Mouse (Mus musculus) limb, embryonic 15.5 days (tissue): ENCODE results near the gene Atrnl1. TPM values are rescaled to one million over a fixed set of nuclear protein-coding genes. Genes with fewer than 3 reads are reported as not detected.

Source experiments
- ATAC-seq: fragments of 200-750 bp; cut with Nextera tagmentation; 2 replicates; pipeline ENCODE4 v1.8.0; 2017; ENCODE audit warnings: low read depth, moderate TSS enrichment; ENCODE audit not compliant: insufficient number of reproducible peaks, low FRiP score, low TSS enrichment
- H3K27ac ChIP-seq: fragments of 300-500 bp; sonication (generic); 2 replicates; pipeline ENCODE4 v1.5.1; 2015; ENCODE audit warnings: moderate library complexity, mild to moderate bottlenecking, inconsistent platforms
- H3K27me3 ChIP-seq: fragments of 300-500 bp; sonication (generic); 2 replicates; pipeline ENCODE4 v1.6.1; 2015; ENCODE audit warnings: inconsistent platforms
- H3K36me3 ChIP-seq: fragments of 300-500 bp; sonication (generic); 2 replicates; pipeline ENCODE4 v1.6.1; 2015; ENCODE audit warnings: inconsistent platforms
- H3K4me1 ChIP-seq: fragments of 300-500 bp; sonication (generic); 2 replicates; pipeline ENCODE4 v1.6.1; 2015; ENCODE audit warnings: inconsistent platforms
- H3K4me2 ChIP-seq: fragments of 300-500 bp; sonication (generic); 2 replicates; pipeline ENCODE4 v1.6.1; 2015; ENCODE audit warnings: mild to moderate bottlenecking, inconsistent platforms
- H3K4me3 ChIP-seq: fragments of 300-500 bp; sonication (generic); 2 replicates; pipeline ENCODE4 v1.5.1; 2015; ENCODE audit warnings: mild to moderate bottlenecking, inconsistent platforms
- H3K9ac ChIP-seq: fragments of 300-500 bp; sonication (generic); 2 replicates; pipeline ENCODE4 v1.6.1; 2015; ENCODE audit warnings: inconsistent platforms
- H3K9me3 ChIP-seq: fragments of 300-500 bp; sonication (generic); 2 replicates; pipeline ENCODE4 v1.6.1; 2016; ENCODE audit warnings: inconsistent platforms
- WGBS: fragments of 180-500 bp; shearing (Covaris S2); methylation state at CpG from one replicate; pipeline ENCODE4 v1.1.7; 2015; 5-methylcytosine and 5-hydroxymethylcytosine counted together
- polyA plus RNA-seq: library from polyadenylated mRNA; unstranded; fragments of >200 nt; fragmentation: Nextera tagmentation; extraction: Ambion mirVana; gene quantifications from 2 replicates; pipeline ENCODE4 v1.2.1, GENCODE M21; 2015

The Atrnl1 gene
- polyA plus RNA-seq: 4.9 and 7.7 TPM in 2 replicates

GRCm38 (mm10) chr19:57610476-57611261 lies at the start of gene Atrnl1:
Gene Atrnl1 (plus strand): TSS chr19:57611034.
- WGBS: under 1% methylated on average over 43 of the region's 103 CpGs
- H3K9ac ChIP-seq: peak within 1 kb of the TSS; percentile 56
- ATAC-seq: peak; percentile 90

DNA sequence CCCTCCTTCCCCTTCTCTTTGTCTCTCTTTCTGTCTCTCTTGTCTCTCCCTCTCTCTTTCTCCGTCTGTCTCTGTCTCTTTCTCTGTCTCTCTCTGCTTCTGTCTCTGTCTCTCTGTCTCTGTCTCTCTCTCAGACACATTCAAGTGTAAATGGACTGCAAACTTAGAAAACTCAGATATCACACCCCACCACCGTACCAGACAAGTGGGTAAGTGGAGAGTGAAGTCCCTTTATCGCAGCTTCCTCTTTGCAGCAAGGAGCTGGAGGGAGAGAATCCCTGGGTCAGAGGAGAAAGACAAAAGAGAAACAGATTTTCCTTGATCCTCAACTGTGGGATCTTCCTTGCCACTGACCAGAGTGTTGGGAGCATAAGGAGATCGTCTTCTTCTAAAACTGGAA lies 49.3 kb upstream of the Atrnl1 start:
- Histone ChIP-seq H3K27me3 (no peaks in the 10 kb centered on the region), H3K4me1 (no peaks in the 10 kb centered on the region), H3K4me3 (no peak overlapping the region), H3K36me3 (no peaks in the 10 kb centered on the region), H3K9me3 (no peaks in the 10 kb centered on the region), H3K4me2 (no peak overlapping the region), H3K9ac (no peak overlapping the region), H3K27ac (no peak overlapping the region)
- whole genome bisulfite sequencing: 80% methylated on average over 4 of the region's 4 CpGs
- no peak for ATAC-seq

More at GRCm38 (mm10) chr19:57610476-57611261, at the start of gene Atrnl1:
- Histone ChIP-seq H3K4me3 (peak within 1 kb of the TSS; percentile 96), H3K9me3 (no peaks in the 10 kb centered on the region), H3K36me3 (no peaks in the 10 kb centered on the region), H3K27me3 (no peaks in the 10 kb centered on the region), H3K27ac (peak within 1 kb of the TSS; percentile 99), H3K4me1 (peaks cover 10% of the 10 kb centered on the region), H3K4me2 (peak within 1 kb of the TSS; percentile 82)

GRCm38 (mm10) chr19:57569040-57569439 lies 41.8 kb upstream of the Atrnl1 start:
- no peak overlapping the region for H3K4me3 ChIP-seq
- no peak overlapping the region for H3K4me2 ChIP-seq
- peaks cover 3% of the 10 kb centered on the region; the same call in 1 of the 2 replicates for H3K4me1 ChIP-seq
- H3K9me3 ChIP-seq: no peaks in the 10 kb centered on the region
- H3K27ac ChIP-seq: no peak overlapping the region
- H3K36me3 ChIP-seq: no peaks in the 10 kb centered on the region
- 63% methylated on average over 6 of the region's 6 CpGs for WGBS
- H3K27me3 ChIP-seq: no peaks in the 10 kb centered on the region
- ATAC-seq: no peak
- H3K9ac ChIP-seq: no peak overlapping the region

DNA sequence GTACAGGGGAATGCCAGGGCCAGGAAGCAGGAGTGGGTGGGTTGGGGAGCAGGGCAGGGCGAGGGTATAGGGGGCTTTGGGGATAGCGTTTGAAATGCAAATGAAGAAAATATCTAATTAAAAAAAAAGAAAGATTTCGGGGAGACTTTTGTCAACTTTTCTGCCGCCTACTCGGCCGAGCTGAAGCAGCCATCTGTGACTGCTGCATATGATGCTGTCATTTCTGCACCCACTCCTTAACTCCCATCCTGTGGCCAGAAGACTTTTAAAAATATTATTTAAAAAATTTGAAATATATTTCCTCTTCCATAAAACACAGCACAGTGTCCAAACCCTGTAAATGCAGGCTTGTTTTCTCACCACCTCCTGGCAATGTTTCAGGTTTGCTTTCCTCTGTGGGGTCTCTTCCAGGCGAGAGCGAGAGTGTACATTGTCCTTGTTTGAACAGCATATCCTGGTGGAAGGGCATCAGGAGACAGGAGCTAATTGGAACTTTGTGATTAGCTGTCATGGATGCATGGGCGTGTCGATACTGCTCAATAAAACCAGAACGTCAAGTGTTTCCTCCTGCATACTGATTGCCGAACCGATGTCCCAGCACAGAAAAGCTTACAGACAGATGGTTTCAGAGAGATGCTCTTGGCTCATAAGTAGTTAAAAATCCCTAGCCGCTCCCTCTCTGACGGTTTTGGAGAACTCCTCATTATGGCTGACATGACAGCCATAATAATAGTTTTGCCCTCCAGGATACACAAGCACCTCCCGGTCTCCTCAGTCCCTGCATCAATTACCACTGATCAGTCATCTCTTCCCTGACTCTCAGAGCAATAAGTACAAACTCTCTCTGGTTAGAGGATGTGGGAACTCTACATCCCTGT lies 38.2 kb upstream of the Atrnl1 start:
- no peaks in the 10 kb centered on the region for H3K9me3 ChIP-seq
- ATAC-seq: no peak
- no peaks in the 10 kb centered on the region for H3K27me3 ChIP-seq
- no peak overlapping the region for H3K4me2 ChIP-seq
- no peak overlapping the region for H3K4me3 ChIP-seq
- peaks cover 3% of the 10 kb centered on the region; the same call in 1 of the 2 replicates for H3K4me1 ChIP-seq
- H3K9ac ChIP-seq: no peak overlapping the region
- whole genome bisulfite sequencing: 67% methylated on average over 16 of the region's 16 CpGs
- no peak overlapping the region for H3K27ac ChIP-seq
- H3K36me3 ChIP-seq: no peaks in the 10 kb centered on the region

GRCm38 (mm10) chr19:57573470-57573869 lies 37.4 kb upstream of the Atrnl1 start:
- Histone ChIP-seq H3K4me1 (peaks cover 3% of the 10 kb centered on the region; the same call in 1 of the 2 replicates), H3K4me2 (no peak overlapping the region), H3K9me3 (no peaks in the 10 kb centered on the region), H3K9ac (no peak overlapping the region), H3K27ac (no peak overlapping the region), H3K36me3 (no peaks in the 10 kb centered on the region), H3K27me3 (no peaks in the 10 kb centered on the region), H3K4me3 (no peak overlapping the region)
- ATAC-seq: no peak

- Histone ChIP-seq H3K27ac (no peak overlapping the region), H3K27me3 (no peaks in the 10 kb centered on the region), H3K36me3 (no peaks in the 10 kb centered on the region), H3K4me3 (no peak overlapping the region), H3K4me2 (no peak overlapping the region), H3K9me3 (no peaks in the 10 kb centered on the region), H3K9ac (no peak overlapping the region), H3K4me1 (peaks cover 3% of the 10 kb centered on the region; the same call in 1 of the 2 replicates)
- 67% methylated on average over 7 of the region's 7 CpGs for WGBS
- no peak for ATAC-seq
Observed at GRCm38 (mm10) chr19:57575027-57575426, 35.8 kb upstream of the Atrnl1 start.

- ATAC-seq: no peak
- H3K36me3 ChIP-seq: no peaks in the 10 kb centered on the region
- WGBS: 42% methylated on average over 5 of the region's 5 CpGs
Observed at GRCm38 (mm10) chr19:57576836-57577235, 34.0 kb upstream of the Atrnl1 start.

DNA sequence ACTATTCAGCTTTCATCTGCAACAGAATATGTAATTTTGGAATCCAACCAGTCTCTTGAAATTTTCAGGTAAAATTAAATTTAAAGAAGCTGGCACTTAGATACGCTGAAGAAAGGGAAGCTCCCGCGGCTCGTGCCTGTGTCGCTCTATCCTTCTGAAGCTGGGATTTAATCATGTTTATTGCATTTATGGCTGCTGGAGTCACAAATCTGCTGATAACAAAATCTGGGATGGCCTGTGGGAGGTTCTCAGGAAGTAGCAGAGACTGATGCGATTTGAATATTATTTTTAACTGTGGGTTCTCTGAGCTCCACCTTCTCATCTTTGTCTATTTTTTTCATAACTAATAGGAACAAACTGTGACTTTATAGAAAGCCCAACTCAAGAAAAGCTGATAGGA lies 33.6 kb upstream of the Atrnl1 start:
- no peak overlapping the region for H3K4me3 ChIP-seq
- no peak for ATAC-seq
- H3K4me1 ChIP-seq: peaks cover 6% of the 10 kb centered on the region; the same call in 1 of the 2 replicates
- H3K9me3 ChIP-seq: no peaks in the 10 kb centered on the region
- WGBS: 78% methylated on average over 6 of the region's 6 CpGs
- H3K36me3 ChIP-seq: no peaks in the 10 kb centered on the region
- H3K4me2 ChIP-seq: no peak overlapping the region
- H3K27ac ChIP-seq: no peak overlapping the region
- H3K27me3 ChIP-seq: no peaks in the 10 kb centered on the region
- no peak overlapping the region for H3K9ac ChIP-seq

More at GRCm38 (mm10) chr19:57576836-57577235, 34.0 kb upstream of the Atrnl1 start:
- no peak overlapping the region for H3K27ac ChIP-seq
- no peaks in the 10 kb centered on the region for H3K27me3 ChIP-seq
- H3K4me2 ChIP-seq: no peak overlapping the region
- H3K9ac ChIP-seq: no peak overlapping the region
- H3K4me1 ChIP-seq: peaks cover 6% of the 10 kb centered on the region; the same call in 1 of the 2 replicates
- no peaks in the 10 kb centered on the region for H3K9me3 ChIP-seq
- no peak overlapping the region for H3K4me3 ChIP-seq

DNA sequence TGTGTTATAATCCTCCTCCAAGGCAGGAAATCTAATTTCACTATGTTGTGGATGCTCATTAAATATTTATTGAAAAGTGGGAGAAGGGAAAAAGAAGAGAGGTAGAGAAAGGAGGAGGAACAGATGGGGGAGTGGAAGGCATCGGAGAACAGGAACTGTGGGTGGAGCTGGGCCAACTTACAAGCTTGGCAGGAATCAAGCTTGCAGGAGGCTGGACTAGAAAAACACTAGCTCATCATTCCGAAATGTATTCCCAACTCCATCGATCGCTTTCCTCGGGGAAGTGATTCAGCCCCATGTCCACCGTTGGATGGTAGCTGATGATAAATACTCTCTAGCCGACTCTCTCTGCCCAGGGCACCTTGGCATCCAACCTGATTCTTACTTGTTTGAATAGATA lies 29.9 kb upstream of the Atrnl1 start:
- 72% methylated on average over 7 of the region's 7 CpGs for WGBS

DNA sequence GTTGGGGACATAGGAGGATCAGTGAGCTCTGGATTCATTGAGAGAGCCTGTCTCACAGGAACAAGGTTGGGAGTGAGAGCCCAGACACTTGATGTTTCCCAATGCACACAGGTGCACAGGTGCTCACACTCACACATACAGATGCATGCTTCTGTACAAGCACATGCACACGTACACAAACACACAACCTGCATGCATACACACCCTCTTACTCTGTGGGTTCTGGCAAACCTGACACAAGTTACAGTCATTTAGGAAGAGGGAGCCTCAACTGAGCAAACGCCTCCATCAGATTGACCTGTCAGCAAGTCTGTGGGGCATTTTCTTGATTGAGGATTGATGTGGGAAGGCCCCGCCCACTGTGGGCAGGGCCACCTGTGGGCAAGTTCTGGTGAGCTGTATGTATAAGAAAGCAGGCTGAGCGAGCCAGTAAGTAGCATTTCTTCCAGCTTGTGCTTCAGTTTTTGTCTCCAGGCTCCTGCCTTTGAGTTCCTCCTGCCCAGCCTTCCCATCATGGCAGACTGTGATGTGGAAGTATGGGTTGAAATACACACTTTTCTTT lies 25.5 kb upstream of the Atrnl1 start:
- no peak overlapping the region for H3K4me3 ChIP-seq
- no peak overlapping the region for H3K27ac ChIP-seq
- no peak overlapping the region for H3K4me2 ChIP-seq
- H3K4me1 ChIP-seq: 0 out of 2 replicates have a peak, but pooled peaks cover 3% of the 10 kb centered on the region
- H3K9ac ChIP-seq: no peak overlapping the region
- H3K36me3 ChIP-seq: no peaks in the 10 kb centered on the region
- ATAC-seq: no peak
- WGBS: 60% methylated on average over 4 of the region's 4 CpGs
- H3K9me3 ChIP-seq: no peaks in the 10 kb centered on the region
- no peaks in the 10 kb centered on the region; the same call in 1 of the 2 replicates for H3K27me3 ChIP-seq

More for the DNA sequence above, 29.9 kb upstream of the Atrnl1 start:
- ATAC-seq: no peak
- Histone ChIP-seq H3K36me3 (no peaks in the 10 kb centered on the region), H3K27ac (no peak overlapping the region), H3K9ac (no peak overlapping the region), H3K27me3 (no peaks in the 10 kb centered on the region), H3K4me3 (no peak overlapping the region), H3K4me2 (no peak overlapping the region), H3K9me3 (no peaks in the 10 kb centered on the region), H3K4me1 (0 out of 2 replicates have a peak, but pooled peaks cover 3% of the 10 kb centered on the region)

DNA sequence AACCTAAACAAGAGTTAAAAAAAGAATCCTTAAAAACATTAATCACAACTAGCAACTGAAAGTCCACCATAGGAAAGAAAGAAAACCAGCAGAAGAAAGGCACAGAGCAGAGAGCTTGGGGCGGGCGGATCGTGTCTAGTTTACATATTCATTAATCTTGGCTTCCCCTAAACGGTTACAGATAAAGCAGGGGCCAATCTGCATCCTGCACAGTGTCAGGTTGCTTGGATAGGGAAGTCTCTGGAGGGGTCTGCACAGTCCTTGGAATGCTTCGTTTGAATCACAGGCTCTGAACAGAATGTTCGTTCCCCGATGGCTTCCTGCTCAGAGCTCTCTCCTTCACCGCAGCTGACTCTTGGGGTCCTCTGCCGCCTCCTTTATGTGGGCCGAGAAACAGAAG lies 24.7 kb upstream of the Atrnl1 start:
- no peak overlapping the region for H3K4me2 ChIP-seq
- ATAC-seq: no peak
- H3K4me1 ChIP-seq: no peaks in the 10 kb centered on the region
- no peaks in the 10 kb centered on the region for H3K36me3 ChIP-seq
- no peak overlapping the region for H3K27ac ChIP-seq
- no peak overlapping the region for H3K9ac ChIP-seq
- H3K9me3 ChIP-seq: no peaks in the 10 kb centered on the region
- no peaks in the 10 kb centered on the region; the same call in 1 of the 2 replicates for H3K27me3 ChIP-seq
- H3K4me3 ChIP-seq: no peak overlapping the region
- WGBS: 26% methylated on average over 10 of the region's 10 CpGs
